Mouse (Mus musculus) regulatory T cell (primary cell): Measurements from ENCODE around the gene Tmem192.

Source experiments
- in situ Hi-C: fragments of 300-600 bp; cut with MboI, MseI; formaldehyde crosslinking; loops from one replicate; pipeline ENCODE4 v1.15.1; 2025; ENCODE audit warnings: high pct_unique_total_duplicates

The Tmem192 gene

DNA sequence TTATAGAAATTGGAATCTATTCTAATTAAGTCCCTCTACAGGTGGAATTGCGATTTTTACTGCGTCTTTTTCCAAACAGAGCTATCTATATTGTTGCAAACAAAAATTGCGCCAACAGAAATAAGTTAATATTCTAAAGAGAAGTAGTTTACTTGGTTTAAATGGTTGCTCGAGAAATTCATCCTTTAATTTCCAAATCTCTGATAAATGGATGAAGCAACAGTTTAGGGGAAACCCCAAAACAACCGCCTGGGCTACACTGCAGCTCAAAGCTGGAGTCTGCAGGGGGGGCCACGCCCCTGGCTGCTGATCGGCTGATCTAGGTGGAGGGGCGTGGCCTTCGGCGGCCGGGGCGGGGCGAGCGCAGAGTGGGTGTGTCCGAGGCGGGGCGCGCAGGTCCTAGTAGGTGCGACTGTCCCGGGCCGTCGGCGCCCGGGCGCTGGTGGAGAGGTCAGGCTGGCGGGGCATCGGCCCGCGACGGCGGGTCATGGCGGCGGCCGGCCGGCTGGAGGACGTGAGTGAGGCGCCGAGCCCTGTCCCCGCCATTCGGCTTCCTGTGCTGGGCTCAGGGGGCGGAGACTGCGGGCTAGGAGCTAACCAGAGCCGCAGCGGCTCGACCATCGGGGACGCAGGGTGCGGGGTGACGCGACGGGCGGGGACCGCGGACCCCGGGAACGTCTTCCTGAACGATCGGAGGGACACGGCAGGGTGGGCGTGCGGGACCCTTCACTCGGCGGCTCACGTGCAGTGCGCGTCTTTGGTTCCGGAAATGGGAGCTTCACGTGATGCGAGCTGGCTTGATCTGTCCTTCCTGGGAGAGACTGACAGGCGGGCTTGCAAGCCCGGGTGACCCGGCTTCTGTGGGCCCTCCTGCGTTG is at the start of gene Tmem192:
Tmem192 (plus strand) TSS at position 366 of the 878 bp plus-strand sequence.
- in situ Hi-C loops = loop anchor here (10.0 kb wide), 1 partner anchor 1538 kb away; the partner anchor contains the start of gene Tma16

DNA sequence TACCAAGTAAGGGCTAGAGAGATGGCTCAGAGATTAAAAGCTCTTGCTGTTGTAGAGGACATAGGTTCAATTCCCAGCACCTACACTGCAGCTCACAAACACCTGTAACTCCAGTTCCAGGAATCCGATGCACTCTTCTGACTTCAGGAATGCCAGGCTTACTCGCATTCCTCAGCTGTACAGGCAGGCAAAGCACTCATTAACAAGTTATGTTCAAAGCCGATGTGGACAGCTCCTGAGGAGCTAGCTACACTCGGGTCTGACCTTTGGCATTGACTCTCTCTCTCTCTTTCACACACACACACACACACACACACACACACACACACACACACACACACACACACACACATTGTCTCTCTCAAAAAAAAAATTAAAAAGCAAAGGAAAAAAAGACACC is 48.3 kb upstream of the Tmem192 start:
- in situ Hi-C loops = no loop called here

DNA sequence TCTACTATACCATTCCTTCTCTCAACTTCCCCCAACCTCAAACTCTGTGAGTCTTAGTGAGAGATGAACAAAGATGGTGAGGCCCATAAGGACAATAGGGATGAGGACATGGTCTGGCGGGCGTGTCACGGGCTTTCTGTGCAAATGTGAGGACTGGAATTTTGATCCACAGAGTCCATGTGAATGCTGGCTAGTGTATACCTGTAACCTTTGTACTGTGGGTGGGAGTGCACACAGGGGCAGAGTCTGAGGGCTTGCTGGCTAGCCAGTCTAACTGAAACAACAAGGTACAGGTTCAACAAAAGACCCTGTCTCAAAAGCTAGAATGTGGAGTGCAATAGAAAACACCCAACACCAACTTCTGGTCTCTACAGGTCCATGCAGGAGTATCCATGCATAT is 46.3 kb upstream of the Tmem192 start:
- in situ Hi-C loops = no loop called here

DNA sequence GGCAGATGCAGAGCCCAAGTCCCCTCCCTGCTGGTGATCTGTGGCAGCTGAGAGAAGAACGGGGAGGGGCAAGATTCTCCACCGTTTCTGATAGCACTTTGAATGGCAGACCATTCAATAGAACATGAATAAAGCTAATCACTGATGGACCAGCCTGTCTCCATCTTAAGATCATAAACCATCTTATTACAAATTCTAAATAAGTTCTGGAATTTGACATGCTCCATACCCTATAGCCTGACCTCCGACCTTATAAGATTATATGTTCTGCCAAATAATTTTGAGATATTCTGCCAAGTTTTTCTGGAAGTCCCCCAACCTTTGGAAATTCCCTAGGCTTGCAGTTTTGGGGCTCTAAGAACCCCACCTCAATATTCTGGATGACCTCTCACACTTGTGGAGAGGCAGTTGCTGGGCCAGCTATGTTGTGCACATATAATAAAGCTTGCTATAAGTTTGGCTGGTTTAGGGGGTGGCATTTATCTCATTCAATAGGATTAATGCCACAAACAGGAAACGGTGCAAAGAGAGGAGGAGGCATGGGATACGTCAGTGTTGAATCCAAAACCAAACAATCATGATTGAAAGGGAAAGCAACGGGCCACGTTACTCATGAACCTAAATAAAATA is 45.3 kb upstream of the Tmem192 start:
- in situ Hi-C loops = no loop called here

DNA sequence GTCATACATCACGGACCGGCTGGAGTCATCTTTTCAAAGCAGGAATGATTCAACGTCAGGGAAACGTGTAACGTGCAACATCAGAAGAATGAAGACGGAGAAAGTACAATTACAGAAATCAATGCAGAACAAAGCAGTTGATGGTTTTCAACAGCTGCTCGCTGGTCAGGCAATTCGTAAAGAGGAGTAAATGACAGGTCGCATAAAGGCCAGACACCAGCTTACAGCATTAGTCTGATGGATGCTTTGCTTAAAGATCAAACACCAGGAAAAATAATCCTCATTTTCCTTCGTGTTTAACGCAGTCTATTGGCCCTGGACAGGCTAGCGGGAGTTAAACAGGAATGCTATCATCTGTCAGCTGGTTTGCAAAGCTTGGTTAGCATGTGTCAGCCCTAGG is 44.8 kb upstream of the Tmem192 start:
- in situ Hi-C loops = no loop called here

DNA sequence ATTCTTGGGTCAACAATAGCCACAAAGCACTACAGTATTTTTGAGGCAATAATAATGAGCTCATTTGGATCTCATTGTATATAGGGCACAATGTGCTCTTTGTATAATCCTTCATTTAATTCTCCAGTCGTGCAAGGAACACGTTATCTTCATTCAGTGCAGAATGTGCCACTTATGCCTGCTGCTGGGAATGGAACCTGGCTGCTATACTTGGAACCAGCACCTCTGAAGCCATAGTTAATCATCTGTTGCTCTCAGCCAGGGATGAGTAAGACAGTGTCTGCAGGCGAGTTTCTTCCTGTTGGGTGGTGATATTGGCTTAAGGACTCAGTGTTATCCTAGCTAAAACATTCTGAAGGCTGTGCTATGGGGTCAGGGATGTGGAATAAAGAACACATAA is 43.2 kb upstream of the Tmem192 start:
- in situ Hi-C loops = no loop called here

DNA sequence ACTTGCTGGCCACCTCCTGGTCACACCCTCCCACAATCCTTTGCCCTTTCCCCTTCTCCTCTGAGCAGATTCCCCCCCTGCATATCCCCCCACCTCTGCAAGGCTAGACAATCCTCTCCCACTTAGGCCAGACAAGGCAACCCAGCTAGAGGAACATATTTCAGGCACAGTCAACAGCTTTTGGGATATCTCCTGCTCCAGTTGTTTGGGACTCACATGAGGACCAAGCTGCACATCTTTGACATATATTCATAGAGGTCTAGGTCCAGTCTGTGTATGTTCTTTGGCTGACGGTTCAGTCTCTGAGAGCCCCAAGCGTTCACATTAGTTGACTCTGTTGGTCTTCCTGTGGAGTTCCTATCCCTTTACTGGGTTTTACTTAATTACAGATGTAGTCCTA is 37.0 kb upstream of the Tmem192 start:
- in situ Hi-C loops = no loop called here

DNA sequence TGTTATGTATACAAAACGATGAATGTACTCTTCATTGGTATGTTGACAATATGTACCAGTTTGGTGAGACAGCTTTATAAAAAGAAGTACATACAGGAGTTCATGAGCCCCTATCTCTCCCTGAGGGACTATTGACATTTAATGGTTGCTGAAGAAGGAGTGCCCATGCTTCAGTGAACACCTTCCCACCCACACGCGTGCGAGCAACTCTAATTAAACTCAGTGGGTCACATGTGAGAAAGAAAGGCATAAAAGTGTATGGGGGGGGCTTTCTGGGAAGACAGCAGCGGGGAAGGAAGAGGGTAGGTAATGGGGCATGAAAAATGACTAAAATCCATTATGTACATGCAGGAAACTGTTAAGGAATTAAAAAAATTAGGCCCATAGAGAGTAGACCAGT is 30.2 kb upstream of the Tmem192 start:
- in situ Hi-C loops = no loop called here

DNA sequence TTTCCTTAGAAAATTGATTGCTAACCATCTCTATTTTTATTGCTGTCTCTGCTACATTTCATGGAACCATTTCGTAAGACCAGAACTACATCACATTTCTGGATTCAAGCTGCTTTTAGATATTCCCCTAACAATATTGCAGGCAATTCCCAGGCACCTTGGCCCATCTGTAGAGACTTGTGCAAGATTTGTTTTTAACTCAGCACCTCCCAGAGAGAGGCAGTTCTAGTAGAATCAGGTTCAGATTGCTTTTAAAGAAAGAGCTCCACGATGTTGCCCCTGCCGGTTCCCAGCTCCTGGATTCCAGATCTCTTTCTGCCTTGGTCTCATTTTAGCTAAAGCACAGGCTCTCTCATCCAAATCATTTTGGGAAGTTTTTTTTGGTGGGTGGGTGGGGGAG is 23.7 kb upstream of the Tmem192 start:
- in situ Hi-C loops = no loop called here

DNA sequence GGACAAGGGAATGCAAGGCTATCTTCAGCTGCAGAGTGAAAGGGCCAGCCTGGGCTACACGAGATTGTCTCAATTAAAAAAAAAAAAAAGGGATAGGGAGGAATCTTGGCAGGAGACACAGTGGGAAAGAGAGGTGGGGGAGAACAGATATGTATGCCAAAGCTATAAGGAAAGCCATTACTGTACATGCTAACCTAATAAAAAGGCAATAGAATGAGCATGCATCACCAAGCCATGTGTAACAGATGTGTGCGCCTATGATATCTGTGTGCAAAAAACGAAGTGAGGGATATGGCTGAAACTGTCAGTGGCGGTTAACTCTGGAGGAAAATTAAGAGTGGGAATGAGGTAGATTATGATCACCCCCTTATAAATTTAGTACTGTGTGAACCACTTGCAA is 21.2 kb upstream of the Tmem192 start:
- in situ Hi-C loops = no loop called here

DNA sequence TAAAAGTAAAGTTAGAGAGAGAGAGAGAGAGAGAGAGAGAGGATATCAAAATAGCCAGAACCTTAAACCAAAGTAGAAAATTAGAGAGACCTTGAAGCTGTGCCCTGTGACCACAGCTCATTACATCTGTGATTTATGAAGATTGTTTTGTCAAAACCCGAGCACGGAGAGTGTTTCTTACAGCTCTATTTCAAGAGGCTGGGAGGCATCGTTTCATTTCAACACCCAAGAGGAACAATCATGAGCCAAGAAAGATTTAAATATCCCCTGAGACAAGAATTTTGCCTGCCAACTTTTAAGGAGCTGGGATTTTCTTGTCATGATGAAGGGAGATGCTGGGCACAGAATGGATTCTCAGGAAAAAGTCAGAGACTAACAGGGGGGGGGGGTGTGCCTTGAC is 20.6 kb upstream of the Tmem192 start:
- in situ Hi-C loops = no loop called here

DNA sequence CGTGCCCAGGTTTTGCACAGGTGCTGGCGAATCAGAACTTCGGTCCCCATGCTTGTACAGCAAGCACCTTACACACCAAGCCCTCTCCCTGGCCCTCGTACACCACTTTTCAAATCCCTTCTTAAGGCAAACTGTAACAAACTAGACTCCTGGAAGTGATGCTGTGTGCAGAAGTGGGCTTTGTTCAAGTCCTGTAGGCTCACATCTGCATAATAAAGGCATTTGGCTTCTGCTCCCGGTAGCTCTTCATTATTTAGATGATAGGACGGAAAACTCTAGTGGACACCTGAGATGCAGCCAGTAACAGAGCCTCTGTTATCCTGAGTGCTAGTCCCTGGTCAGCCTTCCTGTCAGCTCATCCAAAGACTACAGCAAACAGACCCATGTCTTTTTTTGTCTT is 18.0 kb upstream of the Tmem192 start:
- in situ Hi-C loops = no loop called here

DNA sequence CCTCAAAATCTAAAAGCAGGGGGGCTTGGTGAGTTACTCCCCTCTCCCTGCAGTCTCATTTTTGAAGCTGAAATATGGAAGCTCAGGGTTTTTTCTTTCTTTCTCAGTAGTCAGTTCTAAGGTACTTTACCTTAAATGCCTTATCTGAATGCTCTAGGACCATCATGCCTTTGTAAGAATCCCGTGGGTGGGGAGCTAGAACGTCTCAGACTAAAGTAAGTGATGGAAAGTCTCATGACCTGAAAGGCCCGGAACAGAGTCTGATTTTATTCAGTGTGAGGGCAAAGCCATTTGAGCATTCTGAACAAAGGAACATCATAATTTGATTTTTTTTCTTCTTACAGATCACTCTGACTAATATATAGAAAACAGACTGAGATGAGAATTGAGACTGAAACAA is 12.0 kb upstream of the Tmem192 start:
- in situ Hi-C loops = no loop called here

DNA sequence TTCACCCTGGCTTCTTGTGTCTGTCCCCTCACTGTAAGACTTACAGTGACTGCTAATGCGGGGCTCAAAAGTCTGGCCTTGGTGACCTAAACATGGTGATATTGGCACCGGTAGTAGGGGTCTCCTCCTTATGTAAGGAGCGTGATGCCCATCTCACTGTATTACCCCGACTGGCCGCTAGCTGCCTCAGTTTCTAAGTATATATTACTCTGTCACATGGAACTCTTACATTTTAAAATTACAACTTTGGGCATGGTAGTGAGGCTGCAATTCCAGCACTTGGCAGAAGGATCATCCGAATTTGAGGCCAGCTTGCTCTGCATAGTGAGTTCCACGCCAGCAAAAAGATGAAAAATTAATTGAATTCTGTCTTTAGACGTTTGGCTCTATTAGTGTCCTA is 6.0 kb upstream of the Tmem192 start:
- in situ Hi-C loops = loop anchor here (5.0 to 10.0 kb wide), 5 partner anchors 54 to 1544 kb away; partner anchors contain the start of genes Klhl2, Msmo1 and Tma16

DNA sequence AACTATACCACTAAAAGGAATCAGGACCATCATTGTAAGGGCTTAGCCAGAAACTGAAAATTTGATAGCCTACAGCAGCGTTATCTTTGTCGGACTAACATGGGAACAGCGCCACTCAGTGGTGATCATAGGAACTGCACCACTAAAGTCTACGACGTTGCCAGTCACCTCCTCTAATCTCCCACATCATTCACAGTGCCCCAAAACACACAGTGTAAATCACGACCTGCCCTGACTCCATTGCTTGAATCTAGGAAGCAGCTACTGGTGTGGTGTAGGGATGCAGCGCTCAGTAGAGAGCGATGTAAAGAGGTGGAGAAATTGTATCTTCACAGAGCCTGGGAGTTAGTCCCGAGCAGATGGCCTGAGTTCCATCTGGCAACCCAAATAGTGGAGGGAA is 5.5 kb upstream of the Tmem192 start:
- in situ Hi-C loops = loop anchor here (5.0 to 10.0 kb wide), 5 partner anchors 54 to 1543 kb away; partner anchors contain the start of genes Klhl2, Msmo1 and Tma16

DNA sequence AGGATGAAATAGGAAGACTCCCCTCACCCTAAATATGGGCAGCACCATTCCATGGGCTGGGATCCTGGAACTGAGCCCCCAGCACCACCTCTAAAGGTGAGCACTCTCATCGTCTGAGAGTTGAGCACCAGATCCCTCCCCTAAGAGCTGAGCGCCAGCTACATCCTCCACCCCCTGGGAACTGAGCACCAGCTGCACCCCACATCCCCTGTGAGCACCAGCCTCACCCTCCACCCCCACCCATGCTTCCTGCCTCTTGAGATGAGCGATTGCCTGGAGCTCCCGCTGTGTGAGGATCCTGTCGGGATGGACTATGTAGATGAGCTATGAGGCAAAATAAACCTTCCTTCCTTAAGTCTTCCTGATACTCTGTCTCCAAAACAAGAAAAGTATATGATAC is 4.0 kb upstream of the Tmem192 start:
- in situ Hi-C loops = loop anchor here (5.0 to 10.0 kb wide), 5 partner anchors 56 to 1542 kb away; partner anchors contain the start of genes Klhl2, Msmo1 and Tma16

DNA sequence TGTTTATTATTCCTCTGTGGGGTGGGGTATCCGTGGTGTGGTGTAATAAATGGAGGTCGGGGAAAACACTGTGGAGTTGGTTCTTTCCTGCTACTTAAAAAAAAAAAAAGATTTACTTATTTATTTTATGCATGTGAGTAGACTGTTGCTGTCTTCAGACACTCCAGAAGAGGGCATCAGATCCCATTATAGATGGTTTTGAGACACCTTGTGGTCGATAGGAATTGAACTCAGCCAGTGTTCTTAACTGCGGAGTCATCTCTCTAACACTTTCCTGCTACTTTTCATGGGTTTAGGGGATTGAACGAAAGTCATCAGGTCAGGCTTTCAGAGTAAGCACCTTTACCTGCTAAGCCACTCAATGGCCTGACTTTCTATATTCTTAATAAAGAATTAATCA is 2.2 kb upstream of the Tmem192 start:
- in situ Hi-C loops = loop anchor here (5.0 to 10.0 kb wide), 5 partner anchors 58 to 1540 kb away; partner anchors contain the start of genes Klhl2, Msmo1 and Tma16

DNA sequence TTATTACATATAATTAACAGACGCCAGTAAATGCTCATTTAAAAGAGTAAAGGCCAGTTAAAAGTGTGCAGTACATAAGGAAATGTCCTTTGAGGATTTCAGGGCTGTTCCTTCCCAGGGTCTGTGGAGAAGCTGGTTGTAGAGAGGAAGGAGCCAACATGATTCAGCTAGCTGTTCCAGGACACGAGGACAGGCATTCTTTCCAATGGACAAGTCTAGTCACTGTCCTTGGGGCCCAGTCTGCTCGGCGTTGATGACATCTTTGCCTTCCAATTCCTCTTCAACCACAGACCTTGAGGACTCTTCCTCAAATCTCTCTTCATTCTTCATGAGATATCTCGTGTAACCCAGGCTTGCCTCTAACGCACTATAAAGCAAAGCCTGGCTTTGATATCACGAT is 1.4 kb upstream of the Tmem192 start:
- in situ Hi-C loops = loop anchor here (10.0 kb wide), 1 partner anchor 1539 kb away; the partner anchor contains the start of gene Tma16

DNA sequence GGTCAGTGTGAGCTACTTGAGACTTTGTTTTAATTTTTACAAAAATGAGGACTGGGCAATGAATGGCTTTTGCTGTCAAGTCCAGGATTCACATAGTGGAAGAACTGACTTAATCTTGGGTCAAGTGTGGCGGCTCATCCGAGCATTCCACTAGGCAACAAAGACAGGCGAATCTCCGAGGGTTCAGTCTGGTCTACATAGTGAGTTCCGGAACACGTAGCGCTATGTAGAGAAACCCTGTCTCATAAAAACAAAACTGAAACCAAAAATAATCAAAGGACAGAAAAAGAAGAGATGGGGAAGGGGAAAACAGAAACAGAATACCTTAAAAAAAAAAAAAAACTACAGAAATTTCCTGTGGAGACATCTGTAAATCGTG is 555 bp upstream of the Tmem192 start:
- in situ Hi-C loops = loop anchor here (10.0 kb wide), 1 partner anchor 1538 kb away; the partner anchor contains the start of gene Tma16

DNA sequence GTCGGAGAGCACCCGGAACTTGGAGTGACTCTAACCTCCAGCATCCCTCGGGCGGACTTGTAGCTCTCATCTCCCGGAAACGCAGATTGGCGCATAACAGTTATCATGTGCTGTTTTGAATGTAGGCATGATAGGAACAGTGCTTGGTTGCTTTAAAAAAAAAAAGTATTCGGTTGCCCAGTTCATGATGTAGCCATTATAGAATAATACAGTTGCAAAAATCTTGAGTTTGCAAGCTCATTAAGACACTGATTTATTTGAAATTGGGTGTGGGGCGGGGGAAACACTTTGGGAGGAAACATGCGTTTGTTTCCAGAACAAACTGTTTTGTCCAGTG is 681 bp downstream of the Tmem192 start:
- in situ Hi-C loops = loop anchor here (10.0 kb wide), 1 partner anchor 1537 kb away; the partner anchor contains the start of gene Tma16

DNA sequence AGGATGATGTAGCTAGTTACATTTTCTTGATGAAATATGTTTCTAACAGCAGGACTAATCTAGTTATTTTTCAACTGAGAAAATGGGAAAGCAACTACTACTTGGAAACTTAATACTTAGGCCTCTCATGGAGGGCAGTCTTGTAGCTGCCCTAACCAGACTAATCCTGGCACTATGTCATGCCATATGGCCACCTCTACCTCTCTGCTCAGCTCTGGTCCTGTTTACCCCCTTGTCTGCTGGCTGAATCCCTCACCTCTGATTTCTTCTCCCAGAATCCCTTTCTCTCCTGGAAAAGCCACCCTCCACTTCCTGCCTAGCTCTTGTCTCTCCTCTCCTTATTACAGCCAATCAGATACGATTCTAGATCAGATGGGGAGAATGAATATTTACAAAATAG is 1.4 kb downstream of the Tmem192 start:
- in situ Hi-C loops = loop anchor here (10.0 kb wide), 1 partner anchor 1536 kb away; the partner anchor contains the start of gene Tma16

DNA sequence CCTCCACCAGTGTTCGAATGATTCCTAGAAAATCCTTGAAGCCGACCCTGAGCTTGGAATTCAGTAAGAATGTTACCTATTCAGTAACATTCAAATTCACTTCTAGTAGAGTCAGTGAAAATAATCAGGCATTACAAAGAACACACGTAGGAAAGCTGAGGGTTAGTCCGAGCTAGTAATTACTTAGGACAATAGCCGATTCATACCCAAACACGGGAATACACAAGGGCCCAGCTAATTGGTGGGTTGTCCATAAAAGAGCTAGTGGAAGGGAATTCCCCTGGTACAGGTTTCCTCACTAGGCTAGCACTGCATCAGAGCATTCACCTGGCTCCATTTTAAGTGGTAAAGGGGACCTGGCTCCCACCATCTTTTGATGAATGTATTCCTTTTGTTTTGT is 5.1 kb downstream of the Tmem192 start:
- in situ Hi-C loops = no loop called here

DNA sequence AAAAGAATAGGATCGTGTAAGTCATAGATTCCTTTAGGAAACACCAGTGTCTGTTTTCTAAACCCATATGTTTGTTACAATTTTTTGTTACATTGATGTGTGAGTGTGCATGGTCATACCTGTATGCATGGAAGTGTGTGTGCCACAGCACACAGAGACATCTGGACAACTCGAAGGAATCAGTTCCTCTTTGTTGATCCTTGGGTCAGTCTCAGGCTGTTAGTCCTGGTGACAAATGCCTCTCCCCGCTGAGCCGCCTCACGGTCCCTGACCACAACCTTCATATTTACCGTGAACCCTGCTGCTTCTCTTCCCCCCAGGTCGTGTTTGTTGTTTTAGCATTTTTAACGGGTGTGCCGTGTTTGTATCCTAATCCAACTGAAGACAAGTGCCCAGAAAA is 12.0 kb downstream of the Tmem192 start:
- in situ Hi-C loops = no loop called here
